Mouse (Mus musculus) small intestine, adult 2 months (tissue): ENCODE measurements around the gene Mgp. TPM values are rescaled to one million over a fixed set of nuclear protein-coding genes. Genes with fewer than 3 reads are reported as not detected.
A peak's percentile ranks its signal among the peaks of the same experiment; 100 is the strongest.
"Not testable (repeated sequence)": the region's sequence is repeated elsewhere in the genome, so short reads cannot be mapped to it uniquely, and the experiment has no call there.

Experiments used
- H3K27ac ChIP-seq: fragments of 200-500 bp; 2 replicates; pipeline ENCODE4 v1.5.1; 2012; ENCODE audit warnings: low read depth, low read length, control low read depth, inconsistent platforms; ENCODE audit not compliant: insufficient read depth
- H3K27me3 ChIP-seq: fragments of 200-500 bp; 2 replicates; pipeline ENCODE4 v1.6.1; 2012; ENCODE audit warnings: mild to moderate bottlenecking, moderate library complexity, low read length, inconsistent platforms; ENCODE audit not compliant: control insufficient read depth, insufficient read depth
- H3K36me3 ChIP-seq: fragments of 200-500 bp; 2 replicates; pipeline ENCODE4 v1.6.1; 2012; ENCODE audit warnings: mild to moderate bottlenecking, low read length, control low read depth, inconsistent platforms; ENCODE audit not compliant: control insufficient read depth, insufficient read depth
- H3K4me1 ChIP-seq: fragments of 200-500 bp; 2 replicates; pipeline ENCODE4 v1.6.1; 2012; ENCODE audit warnings: low read length, inconsistent platforms, mixed read lengths; ENCODE audit not compliant: control insufficient read depth, insufficient read depth, insufficient read length
- H3K4me3 ChIP-seq: fragments of 200-500 bp; 2 replicates; pipeline ENCODE4 v1.5.1; 2012; ENCODE audit warnings: low read depth, mild to moderate bottlenecking, control low read depth, inconsistent platforms, low read length, moderate library complexity
- CTCF ChIP-seq: fragments of 200-500 bp; IDR thresholded peaks from 2 replicates; pipeline ENCODE4 v1.5.1; 2012; ENCODE audit warnings: low read depth, mild to moderate bottlenecking, control low read depth, inconsistent platforms, low read length, moderate library complexity, mixed read lengths; ENCODE audit not compliant: insufficient replicate concordance, insufficient read length; ENCODE audit errors: extremely low read depth
- POLR2A ChIP-seq: fragments of 200-500 bp; IDR thresholded peaks from 2 replicates; pipeline ENCODE4 v1.6.1; 2012; ENCODE audit warnings: low read depth, mild to moderate bottlenecking, control low read depth, inconsistent platforms, low read length, moderate library complexity
- WGBS: fragments of 180-500 bp; shearing (Covaris S2); methylation state at CpG from one replicate; pipeline ENCODE4 v1.1.7; 2018; 5-methylcytosine and 5-hydroxymethylcytosine counted together
- polyA plus RNA-seq: library from polyadenylated mRNA; depleted of rRNA; stranded (reverse); fragments of >200 nt; gene quantifications from 2 replicates; pipeline ENCODE4 v1.2.3, GENCODE M21; 2012

The Mgp gene
- polyA plus RNA-seq, 1 experiment = 91.8 TPM

DNA sequence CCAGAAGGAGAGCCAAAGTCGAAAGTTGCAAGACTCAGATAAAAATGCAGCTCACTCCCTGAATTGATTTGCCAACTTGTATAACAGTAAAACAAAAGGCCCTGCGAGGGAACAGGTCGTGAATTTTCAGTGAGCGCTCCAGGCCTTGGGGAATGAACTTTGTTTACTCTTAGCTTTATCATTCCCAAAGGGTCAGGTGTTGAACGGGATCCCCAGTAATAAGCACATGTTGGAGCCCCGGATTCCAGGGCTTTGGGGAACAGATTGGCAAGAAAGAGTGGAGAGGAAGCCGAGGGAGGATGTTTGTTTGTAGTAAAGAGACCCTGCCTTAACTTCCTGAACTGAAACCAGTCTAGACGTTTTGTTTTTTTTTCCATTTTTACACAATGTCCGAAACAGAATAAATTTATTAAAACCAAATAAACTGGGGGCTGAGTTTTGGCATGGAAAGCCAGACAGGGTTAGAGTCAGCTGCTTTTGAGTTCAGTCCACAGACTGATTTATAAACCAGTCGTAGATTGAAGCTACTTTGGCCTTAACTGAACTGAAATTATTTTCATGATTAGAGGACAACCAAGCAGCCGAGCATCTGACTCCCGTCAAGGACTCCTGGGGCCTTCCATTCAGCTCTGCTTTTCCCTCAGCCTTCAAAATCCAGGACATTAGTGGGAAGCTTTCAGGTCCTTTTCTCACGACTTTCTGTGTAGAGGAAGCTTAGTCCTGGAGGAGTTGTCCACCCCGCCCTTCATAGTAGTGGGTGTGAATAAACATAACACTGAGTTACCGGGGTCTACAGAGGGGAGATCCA, 19.1 kb upstream of the Mgp start:
- H3K27me3 ChIP-seq = no peaks in the 10 kb centered on the region
- no peak for TF ChIP-seq CTCF
- no peak for TF ChIP-seq POLR2A
- H3K36me3 ChIP-seq = no peaks in the 10 kb centered on the region
- peak overlapping the region; percentile 65 for H3K27ac ChIP-seq
- no peaks in the 10 kb centered on the region for H3K4me1 ChIP-seq
- 36% methylated on average over 15 of the region's 15 CpGs for WGBS
- H3K4me3 ChIP-seq = no peak overlapping the region

DNA sequence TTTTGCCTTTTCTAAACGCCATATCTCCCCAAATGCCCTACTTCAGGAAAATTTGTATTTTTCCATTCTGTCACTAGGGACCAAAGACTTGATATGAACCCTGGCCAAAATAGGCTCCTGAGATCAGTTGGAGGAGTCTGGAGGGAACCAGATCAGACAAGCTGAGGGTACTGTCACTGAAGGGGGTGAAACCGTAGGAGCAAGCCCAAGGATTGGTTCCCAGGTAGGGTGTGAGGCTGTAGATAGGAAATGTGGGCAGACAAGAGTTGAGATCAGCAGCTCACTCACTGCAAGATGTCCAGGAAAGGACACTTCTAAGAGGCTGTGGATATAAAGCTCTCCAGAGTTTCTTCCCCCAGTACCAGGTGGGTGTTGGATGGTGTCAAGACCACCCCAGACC, 16.4 kb upstream of the Mgp start:
- no peaks in the 10 kb centered on the region for H3K36me3 ChIP-seq
- no peaks in the 10 kb centered on the region for H3K27me3 ChIP-seq
- TF ChIP-seq POLR2A = no peak
- TF ChIP-seq CTCF = no peak
- no peak overlapping the region for H3K27ac ChIP-seq
- H3K4me1 ChIP-seq = no peaks in the 10 kb centered on the region
- H3K4me3 ChIP-seq = no peak overlapping the region
- 77% methylated on average over 2 of the region's 2 CpGs for WGBS

GRCm38 (mm10) chr6:136889554-136889953, 13.9 kb upstream of the Mgp start:
- H3K27me3 ChIP-seq = no peaks in the 10 kb centered on the region
- no peaks in the 10 kb centered on the region for H3K4me1 ChIP-seq
- no peaks in the 10 kb centered on the region for H3K36me3 ChIP-seq
- H3K4me3 ChIP-seq = no peak overlapping the region
- TF ChIP-seq POLR2A (no peak), CTCF (no peak)
- 86% methylated on average over 6 of the region's 6 CpGs for WGBS
- H3K27ac ChIP-seq = no peak overlapping the region

DNA sequence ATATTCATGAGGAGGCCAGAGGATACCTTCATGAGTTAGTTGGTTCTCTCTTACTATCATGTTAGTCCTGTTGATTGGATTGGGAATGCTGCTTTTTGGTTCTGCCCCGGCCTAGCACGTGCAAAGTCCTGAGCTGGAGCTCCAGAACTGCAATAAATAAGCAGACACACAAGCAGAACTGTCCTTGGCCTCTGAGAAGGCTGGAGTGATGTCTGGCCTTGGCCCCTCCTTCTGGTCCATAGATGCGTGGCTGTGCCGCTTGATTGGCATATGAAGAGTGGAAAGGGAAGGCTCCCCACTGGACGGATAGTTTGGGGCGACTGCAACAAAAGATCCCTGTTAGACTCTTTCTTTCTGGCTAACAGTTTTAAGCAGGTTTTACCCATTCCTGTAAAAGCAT, 13.4 kb upstream of the Mgp start:
- Histone ChIP-seq H3K36me3 (no peaks in the 10 kb centered on the region), H3K27me3 (no peaks in the 10 kb centered on the region), H3K27ac (no peak overlapping the region), H3K4me1 (no peaks in the 10 kb centered on the region), H3K4me3 (no peak overlapping the region)
- TF ChIP-seq CTCF = no peak
- no peak for TF ChIP-seq POLR2A
- 84% methylated on average over 6 of the region's 6 CpGs for WGBS

DNA sequence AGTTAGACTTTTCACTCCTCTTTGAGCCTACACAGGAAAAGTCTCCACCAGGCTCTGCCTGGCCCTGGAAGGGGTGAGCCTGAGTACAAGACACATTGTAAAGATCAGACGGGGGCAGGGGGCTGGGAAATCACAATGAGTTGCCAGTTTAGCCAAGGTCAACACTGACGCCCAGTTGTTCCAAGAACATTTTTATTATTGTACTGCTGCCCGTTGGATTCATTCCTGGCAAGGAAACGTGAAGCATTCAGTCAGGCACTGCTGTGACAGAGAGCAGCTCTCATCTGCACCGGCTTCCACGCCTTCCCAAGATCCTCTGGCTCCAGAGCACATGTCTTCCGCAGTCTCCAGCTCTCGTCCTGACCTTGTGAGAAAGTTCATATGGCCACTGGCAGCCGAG, 12.2 kb upstream of the Mgp start:
- H3K27me3 ChIP-seq = no peaks in the 10 kb centered on the region
- H3K27ac ChIP-seq = peak overlapping the region; percentile 13
- no peaks in the 10 kb centered on the region for H3K36me3 ChIP-seq
- 49% methylated on average over 9 of the region's 9 CpGs for WGBS
- H3K4me1 ChIP-seq = no peaks in the 10 kb centered on the region
- H3K4me3 ChIP-seq = no peak overlapping the region
- TF ChIP-seq CTCF (no peak), POLR2A (no peak)

GRCm38 (mm10) chr6:136884766-136885165, 9.1 kb upstream of the Mgp start:
- H3K36me3 ChIP-seq, H3K4me3 ChIP-seq, H3K4me1 ChIP-seq, H3K27me3 ChIP-seq, H3K27ac ChIP-seq: not testable (repeated sequence)
- WGBS = 29% methylated on average over 1 of the region's 1 CpGs

- TF ChIP-seq POLR2A (no peak), CTCF (no peak)
- Histone ChIP-seq H3K27ac (no peak overlapping the region), H3K4me3 (no peak overlapping the region), H3K4me1 (no peaks in the 10 kb centered on the region), H3K36me3 (no peaks in the 10 kb centered on the region), H3K27me3 (no peaks in the 10 kb centered on the region)
- 89% methylated on average over 6 of the region's 6 CpGs for WGBS
These were observed 8.3 kb upstream of the Mgp start for GRCm38 (mm10) chr6:136883961-136884360.
